Mouse (Mus musculus) spleen, postnatal 0 days (tissue): ENCODE measurements around the gene Lce3d. TPM values are rescaled to one million over a fixed set of nuclear protein-coding genes. Genes with fewer than 3 reads are reported as not detected.

Experiments
- polyA plus RNA-seq: library from polyadenylated mRNA; unstranded; fragments of >200 nt; fragmentation: Nextera tagmentation; extraction: Ambion mirVana; gene quantifications from 2 replicates; pipeline ENCODE4 v1.2.1, GENCODE M21; 2015

The Lce3d gene
- polyA plus RNA-seq = not detected in 2 replicates

GRCm38 (mm10) chr3:92957090-92957489 is at the start of gene Lce3d:
Lce3d (plus strand) TSS chr3:92957390.

GRCm38 (mm10) chr3:92926130-92926529 is 31.1 kb upstream of the Lce3d start, which contains the start of gene Lce3a:
Lce3a (minus strand) TSS chr3:92926230.

DNA sequence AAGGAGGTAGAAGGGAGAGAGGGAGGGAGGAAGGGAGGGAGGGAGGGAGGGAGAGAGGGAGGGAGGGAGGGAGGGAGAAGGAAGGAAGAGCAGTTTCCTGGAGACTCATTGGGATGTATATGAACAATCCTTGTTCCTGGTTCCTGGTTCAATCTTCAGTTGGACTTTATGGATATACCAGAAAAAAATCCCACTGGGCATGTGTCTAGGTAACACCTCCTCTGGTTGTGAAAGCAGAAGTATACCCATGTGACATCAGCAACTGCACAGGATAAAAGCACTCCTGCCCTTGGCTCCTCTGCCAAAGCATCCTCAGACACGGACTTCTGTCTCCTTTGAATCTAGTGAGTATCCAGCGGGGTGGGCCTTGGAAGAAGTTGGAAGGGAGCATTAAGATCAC is 24.5 kb upstream of the Lce3d start, which contains the start of gene Lce3b:
Lce3b (plus strand) TSS at position 301 of the 400 bp plus-strand sequence.

GRCm38 (mm10) chr3:92944186-92944585 is 13.0 kb upstream of the Lce3d start, which contains the start of gene Lce3c:
Lce3c (plus strand) TSS chr3:92944486.

GRCm38 (mm10) chr3:92966761-92967160 is 9.6 kb downstream of the Lce3d start, which contains the start of gene Lce3e:
Lce3e (plus strand) TSS chr3:92967061.

GRCm38 (mm10) chr3:92991926-92992325 is 34.7 kb downstream of the Lce3d start, which contains the start of gene Lce3f:
Lce3f (plus strand) TSS chr3:92992226.

Other genes with a start within 250 kb of the Lce3d start
- not detected in 2 replicates for gene Lce1e, start 248.3 kb upstream of the Lce3d start, polyA plus RNA-seq
- gene Lce1f, start 237.0 kb upstream of the Lce3d start, polyA plus RNA-seq = not detected in 2 replicates
- not detected in 2 replicates for gene Gm38119, start 218.3 kb upstream of the Lce3d start, polyA plus RNA-seq
- not detected in 2 replicates for gene Lce1g, start 205.1 kb upstream of the Lce3d start, polyA plus RNA-seq
- not detected in 2 replicates for gene Lce1h, start 192.3 kb upstream of the Lce3d start, polyA plus RNA-seq
- gene Lce1i, start 178.5 kb upstream of the Lce3d start, polyA plus RNA-seq = not detected in 2 replicates
- gene Lce1j, start 166.9 kb upstream of the Lce3d start, polyA plus RNA-seq = not detected in 2 replicates
- gene Lce1k, start 149.5 kb upstream of the Lce3d start, polyA plus RNA-seq = not detected in 2 replicates
- gene Kprp, start 130.1 kb upstream of the Lce3d start, polyA plus RNA-seq = not detected in 2 replicates
- not detected in 2 replicates for gene Lce1l, start 106.1 kb upstream of the Lce3d start, polyA plus RNA-seq
- gene 2310050C09Rik, start 87.2 kb upstream of the Lce3d start, polyA plus RNA-seq = not detected in 2 replicates
- not detected in 2 replicates for gene Lce3a, start 31.2 kb upstream of the Lce3d start, polyA plus RNA-seq
- not detected in 2 replicates for gene Lce3b, start 24.4 kb upstream of the Lce3d start, polyA plus RNA-seq
- not detected in 2 replicates for gene Lce3c, start 12.9 kb upstream of the Lce3d start, polyA plus RNA-seq
- gene Lce3e, start 9.7 kb downstream of the Lce3d start, polyA plus RNA-seq = not detected in 2 replicates
- gene Lce3f, start 34.8 kb downstream of the Lce3d start, polyA plus RNA-seq = not detected in 2 replicates
- 0.25 TPM in 1 of 2 replicates, not detected in the other for gene Crct1, start 58.3 kb downstream of the Lce3d start, polyA plus RNA-seq
- gene Lce1m, start 61.7 kb downstream of the Lce3d start, polyA plus RNA-seq = not detected in 2 replicates
- gene Gm4858, start 111.4 kb downstream of the Lce3d start, polyA plus RNA-seq = not detected in 2 replicates
- gene Crnn, start 187.4 kb downstream of the Lce3d start, polyA plus RNA-seq = not detected in 2 replicates
- not detected in 2 replicates for gene Flg2, start 239.9 kb downstream of the Lce3d start, polyA plus RNA-seq